Mouse (Mus musculus) heart, adult 2 months (tissue): Measurements from ENCODE around the gene Tspan9.

Source experiments
- CTCF ChIP-seq: fragments of 200-600 bp; IDR thresholded peaks from 2 replicates; pipeline ENCODE4 v1.8.1; 2022; ENCODE audit warnings: antibody characterized with exemption, mild to moderate bottlenecking, moderate library complexity
- EP300 ChIP-seq: fragments of 200-500 bp; IDR thresholded peaks from 2 replicates; pipeline ENCODE4 v1.6.1; 2011; ENCODE audit warnings: low read depth, low read length, control low read depth; ENCODE audit not compliant: insufficient read depth
- POLR2A ChIP-seq: fragments of 200-500 bp; IDR thresholded peaks from 2 replicates; pipeline ENCODE4 v1.6.1; 2011; ENCODE audit warnings: mild to moderate bottlenecking, low read depth, low read length, control low read depth; ENCODE audit not compliant: insufficient read depth

DNA sequence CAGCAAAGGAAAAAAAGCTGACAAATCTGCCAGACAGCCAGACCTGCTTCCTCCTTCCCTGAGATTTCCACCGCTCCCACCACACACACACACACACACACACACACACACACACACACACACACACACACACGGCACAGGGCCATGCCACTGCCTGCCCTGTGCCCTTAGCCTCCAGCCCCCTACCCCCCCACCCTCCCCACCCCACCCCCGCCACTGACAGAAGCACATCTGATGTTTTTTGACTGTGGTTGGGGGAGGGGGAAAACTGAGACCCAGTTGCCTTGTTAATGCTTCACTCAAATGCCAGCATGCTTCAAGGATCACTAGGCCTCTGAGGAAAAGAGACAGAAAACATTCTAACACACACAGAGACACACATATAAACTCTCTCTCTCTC is 30.8 kb downstream of the Tspan9 start:
- no peak for TF ChIP-seq CTCF
- no peak for TF ChIP-seq POLR2A
- TF ChIP-seq EP300: no peak
